Mouse (Mus musculus) skeletal muscle tissue, adult 2 months (tissue): ENCODE measurements around the gene Gab2.

Experiments used
- DNase-seq: peaks from one replicate; pipeline ENCODE4 v3.0.0-alpha.2; 2012; ENCODE audit warnings: low read depth, low spot score

Gene Gab2

GRCm38 (mm10) chr7:97248136-97248535, 166.8 kb downstream of the Gab2 start:
- no peak for DNase-seq

DNA sequence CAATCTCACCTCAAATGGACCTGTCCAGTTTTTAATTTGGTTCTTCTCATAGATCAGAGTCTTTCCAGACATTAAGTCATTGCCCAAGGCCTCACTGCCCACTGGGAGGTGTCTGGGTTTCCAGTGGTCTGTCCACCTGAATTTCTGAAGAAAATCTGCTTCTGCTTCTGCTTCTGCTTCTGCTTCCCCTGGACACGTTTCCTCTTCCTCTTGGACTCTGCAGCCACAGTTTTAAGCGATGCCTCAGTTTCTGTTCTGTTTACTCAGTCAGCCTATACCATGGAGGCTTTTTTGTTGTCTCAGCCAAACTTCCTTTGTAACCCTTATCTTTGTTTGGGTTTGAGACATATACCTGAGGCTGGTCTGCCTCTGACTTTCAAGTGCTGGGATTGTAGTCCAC, 170.3 kb downstream of the Gab2 start:
- no peak for DNase-seq

- peak; percentile 58 for DNase-seq
Measured at GRCm38 (mm10) chr7:97262541-97262940, 181.2 kb downstream of the Gab2 start.

DNA sequence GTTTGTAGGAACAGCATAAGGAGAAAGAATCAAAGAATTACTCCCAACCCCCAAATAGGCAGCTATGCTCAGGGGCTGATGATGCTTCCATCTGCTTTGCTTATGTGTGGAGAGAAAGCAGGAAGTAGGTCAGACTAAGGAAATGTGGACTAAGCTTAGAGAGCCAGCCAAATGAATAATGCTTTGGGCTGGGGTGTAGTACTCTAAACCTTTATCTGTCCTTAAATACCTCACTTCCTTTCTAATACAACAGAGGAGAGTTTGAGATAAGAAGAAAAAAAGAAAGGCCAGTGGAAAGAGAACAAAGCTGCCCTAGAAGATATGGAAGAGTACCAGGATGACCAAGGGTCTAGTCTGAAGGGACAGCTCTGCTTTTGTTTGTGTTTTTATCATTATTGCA, 189.0 kb downstream of the Gab2 start:
- no peak for DNase-seq

DNA sequence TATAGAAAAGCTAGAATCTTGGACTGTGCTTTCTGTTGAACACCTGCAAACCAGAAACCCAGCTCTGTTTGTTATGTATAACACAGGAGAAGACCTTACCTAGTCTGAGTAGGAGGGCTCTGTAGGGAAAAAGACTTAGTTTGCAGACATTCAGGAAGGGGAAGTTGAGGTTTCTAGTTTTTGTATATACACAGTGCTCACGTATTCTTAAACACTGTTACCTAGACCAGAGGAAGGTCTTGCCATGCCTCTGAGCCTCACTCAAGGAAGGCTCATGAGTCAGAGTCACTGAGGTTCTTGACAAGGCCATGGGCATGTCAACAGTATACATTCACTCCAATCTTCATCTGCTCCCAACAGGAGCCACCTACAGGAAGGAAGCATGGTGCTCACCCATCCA, 189.7 kb downstream of the Gab2 start:
- DNase-seq = no peak

GRCm38 (mm10) chr7:97296986-97297385, 215.6 kb downstream of the Gab2 start:
- DNase-seq = no peak

DNA sequence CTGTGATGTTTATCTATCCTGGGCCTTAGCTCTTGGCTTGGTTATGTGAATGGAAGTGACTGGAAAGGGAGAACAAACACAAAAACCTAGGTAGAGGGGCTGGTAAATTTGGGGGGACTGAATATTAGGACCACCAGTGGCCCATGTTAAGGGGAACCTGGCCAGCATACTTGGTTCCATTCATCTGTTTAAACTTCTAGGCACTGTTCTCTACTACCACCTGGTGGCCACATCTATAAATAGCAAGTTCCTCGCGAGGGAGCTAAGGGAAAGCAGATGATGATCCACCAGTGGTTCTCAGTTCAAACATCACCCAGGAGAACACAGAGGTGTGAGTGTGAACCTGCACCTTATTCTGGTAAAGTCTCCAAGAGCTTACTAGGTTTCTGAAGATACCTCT, 216.1 kb downstream of the Gab2 start:
- peak; percentile 29 for DNase-seq

GRCm38 (mm10) chr7:97298279-97298678, 216.9 kb downstream of the Gab2 start:
- DNase-seq = no peak

DNA sequence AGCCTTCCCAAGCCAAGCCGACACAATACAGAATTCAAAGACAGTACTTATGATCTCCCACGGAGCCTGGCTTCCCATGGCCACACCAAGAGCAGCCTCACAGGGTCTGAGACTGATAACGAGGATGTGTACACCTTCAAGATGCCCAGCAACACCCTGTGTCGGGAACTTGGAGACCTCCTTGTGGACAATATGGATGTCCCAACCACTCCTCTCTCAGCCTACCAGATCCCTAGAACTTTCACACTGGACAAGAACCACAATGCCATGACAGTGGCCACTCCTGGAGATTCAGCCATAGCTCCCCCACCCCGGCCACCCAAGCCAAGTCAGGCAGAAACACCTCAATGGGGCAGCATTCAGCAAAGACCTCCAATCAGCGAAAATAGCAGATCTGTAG, 217.6 kb downstream of the Gab2 start:
- no peak for DNase-seq

DNA sequence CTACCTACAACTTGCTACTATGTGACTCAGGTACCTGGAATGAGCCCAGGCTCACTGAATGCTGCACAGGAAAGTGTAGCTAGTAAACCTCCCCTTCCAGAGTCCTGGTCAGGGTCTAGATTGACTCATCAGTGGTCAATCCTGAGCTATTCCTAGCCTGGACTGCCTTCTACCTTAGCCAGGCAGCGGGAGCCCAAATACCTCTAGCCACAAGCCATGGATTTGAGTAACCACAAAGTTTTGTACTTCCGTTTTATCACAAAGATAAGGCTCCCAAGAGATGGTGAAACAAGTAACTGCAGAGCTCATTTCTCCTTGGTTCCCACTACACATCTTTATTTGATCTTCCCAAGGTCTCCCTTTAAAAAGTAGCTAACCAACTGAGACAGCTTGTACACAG, 219.5 kb downstream of the Gab2 start:
- DNase-seq = no peak

GRCm38 (mm10) chr7:97301321-97301720, 219.9 kb downstream of the Gab2 start:
- no peak for DNase-seq

DNA sequence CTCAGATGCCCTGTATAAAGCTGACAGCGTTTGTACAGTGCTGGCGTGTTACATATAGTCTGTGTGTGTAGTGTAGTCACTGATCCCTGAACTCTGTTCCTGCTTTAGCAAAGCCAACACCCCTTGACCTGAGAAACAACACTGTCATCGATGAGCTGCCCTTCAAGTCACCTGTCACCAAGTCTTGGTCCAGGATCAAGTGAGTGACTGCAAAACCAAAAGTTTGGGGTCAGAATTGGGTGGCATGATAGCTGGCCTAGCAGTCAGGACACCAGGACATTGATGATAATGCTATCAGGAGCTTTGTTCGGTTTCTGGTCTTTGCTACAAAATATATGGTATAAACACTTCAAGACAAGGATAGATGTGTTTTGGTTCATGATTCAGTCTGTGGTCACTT, 220.9 kb downstream of the Gab2 start:
- DNase-seq = no peak

- DNase-seq = no peak
Measured at GRCm38 (mm10) chr7:97302876-97303275, 221.5 kb downstream of the Gab2 start.

- no peak for DNase-seq
Measured at GRCm38 (mm10) chr7:97303614-97304013, 222.2 kb downstream of the Gab2 start.

DNA sequence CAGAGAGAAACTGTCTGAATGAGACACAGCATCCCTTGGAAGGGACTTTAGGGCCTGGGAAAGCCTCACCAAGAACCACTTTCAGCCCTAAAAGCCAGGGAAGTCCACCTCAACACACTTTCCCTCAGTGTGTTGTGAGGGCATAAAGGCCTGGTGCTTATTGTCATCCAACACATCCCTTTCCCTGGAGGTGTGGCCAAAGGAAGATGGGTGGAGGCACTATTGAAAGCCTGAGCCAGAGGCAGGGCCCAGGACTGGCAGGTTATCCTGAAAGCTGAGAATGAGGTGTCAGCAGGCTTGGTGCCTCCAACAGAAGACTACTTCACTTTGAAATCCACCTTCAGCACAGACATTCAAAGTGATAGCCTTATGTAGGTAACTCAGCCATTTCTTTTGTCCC, 223.1 kb downstream of the Gab2 start:
- no peak for DNase-seq

- DNase-seq = no peak
Measured at GRCm38 (mm10) chr7:97305206-97305605, 223.8 kb downstream of the Gab2 start.

DNA sequence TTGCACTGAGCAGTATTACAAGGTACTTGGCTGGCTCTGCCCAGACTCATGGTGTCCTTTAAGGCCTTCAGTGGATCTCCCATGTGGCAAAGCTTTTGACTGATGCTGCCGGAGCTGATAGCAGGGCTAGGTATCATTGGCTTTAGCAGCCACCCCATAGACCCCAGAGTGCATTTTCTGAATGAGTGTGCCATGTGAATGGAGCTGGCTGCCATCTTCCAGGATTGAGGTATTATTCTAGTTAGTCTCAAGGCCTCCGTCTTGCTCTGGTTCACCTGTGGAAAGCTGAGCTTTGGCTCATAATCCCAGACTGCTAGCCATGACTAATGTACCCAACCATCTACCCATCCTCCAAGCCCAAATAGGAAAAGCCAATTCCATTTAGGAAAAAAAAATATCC, 225.4 kb downstream of the Gab2 start:
- no peak for DNase-seq

- no peak for DNase-seq
Measured at GRCm38 (mm10) chr7:97307546-97307945, 226.2 kb downstream of the Gab2 start.

- DNase-seq = no peak
Measured at GRCm38 (mm10) chr7:97309461-97310340, 228.3 kb downstream of the Gab2 start.

GRCm38 (mm10) chr7:97310341-97310635, 228.9 kb downstream of the Gab2 start:
- DNase-seq = no peak

DNA sequence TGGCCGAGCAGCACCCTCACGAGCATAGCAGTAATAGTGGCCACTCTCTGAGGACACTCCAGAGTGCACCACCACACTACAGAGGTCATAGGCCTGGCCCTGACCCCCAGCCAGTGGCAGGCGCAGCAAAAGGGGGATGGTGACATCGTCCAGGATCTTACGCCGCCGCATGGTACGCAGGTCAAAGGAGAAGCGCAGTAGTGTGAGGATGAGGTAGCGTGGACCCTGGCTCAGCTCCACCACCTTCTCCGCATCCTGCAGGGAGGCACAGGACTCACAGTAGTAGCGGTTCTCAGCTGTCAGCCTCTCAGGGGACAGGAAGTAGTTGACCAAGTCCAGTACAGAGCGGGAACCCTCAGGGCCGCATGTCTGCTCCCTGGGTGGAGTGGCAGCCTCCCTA, 230.2 kb downstream of the Gab2 start:
- no peak for DNase-seq

- DNase-seq = no peak
Measured at GRCm38 (mm10) chr7:97312196-97312595, 230.8 kb downstream of the Gab2 start.

GRCm38 (mm10) chr7:97312856-97313255, 231.5 kb downstream of the Gab2 start:
- no peak for DNase-seq
